Mouse (Mus musculus) layer of hippocampus, adult 11-12 months (tissue): ENCODE data around the gene Pde4a.

ENCODE experiments used
- DNase-seq: peaks from one replicate; pipeline ENCODE4 v3.0.0; 2022; ENCODE audit warnings: low spot score

Gene Pde4a

GRCm38 (mm10) chr9:21165041-21165951, at the start of gene Pde4a:
Gene Pde4a, plus strand, starts transcription at chr9:21165714.
- peak; percentile 80 for DNase-seq

GRCm38 (mm10) chr9:21117073-21117472, 48.4 kb upstream of the Pde4a start:
- no peak for DNase-seq

- no peak for DNase-seq
Observed at GRCm38 (mm10) chr9:21121483-21121882, 44.0 kb upstream of the Pde4a start.

- DNase-seq, result no peak
Observed at GRCm38 (mm10) chr9:21124837-21125236, 40.7 kb upstream of the Pde4a start.

GRCm38 (mm10) chr9:21125502-21126258, 39.8 kb upstream of the Pde4a start:
- DNase-seq, result no peak

- no peak for DNase-seq
Observed at GRCm38 (mm10) chr9:21126259-21126627, 39.3 kb upstream of the Pde4a start.

- peak; percentile 96 for DNase-seq
Observed at GRCm38 (mm10) chr9:21131059-21131956, 34.2 kb upstream of the Pde4a start, which contains the start of gene Tyk2. Gene Tyk2, minus strand, starts transcription at chr9:21131243.

- no peak for DNase-seq
Observed at GRCm38 (mm10) chr9:21132102-21132775, 33.3 kb upstream of the Pde4a start.

GRCm38 (mm10) chr9:21133064-21133707, 32.3 kb upstream of the Pde4a start:
- DNase-seq, result no peak

- DNase-seq, result no peak
Observed at GRCm38 (mm10) chr9:21134595-21135328, 30.8 kb upstream of the Pde4a start.

- DNase-seq, result no peak
Observed at GRCm38 (mm10) chr9:21135329-21135890, 30.1 kb upstream of the Pde4a start.

- no peak for DNase-seq
Observed at GRCm38 (mm10) chr9:21135941-21136381, 29.6 kb upstream of the Pde4a start.

GRCm38 (mm10) chr9:21136401-21136800, 29.1 kb upstream of the Pde4a start:
- DNase-seq, result no peak

- peak; percentile 70 for DNase-seq
Observed at GRCm38 (mm10) chr9:21137229-21137628, 28.3 kb upstream of the Pde4a start.

- no peak for DNase-seq
Observed at GRCm38 (mm10) chr9:21138386-21138785, 27.1 kb upstream of the Pde4a start.

- DNase-seq, result no peak
Observed at GRCm38 (mm10) chr9:21141922-21142321, 23.6 kb upstream of the Pde4a start.

GRCm38 (mm10) chr9:21144361-21144760, 21.2 kb upstream of the Pde4a start:
- DNase-seq, result no peak

GRCm38 (mm10) chr9:21145431-21145830, 20.1 kb upstream of the Pde4a start:
- no peak for DNase-seq

GRCm38 (mm10) chr9:21146722-21147121, 18.8 kb upstream of the Pde4a start:
- no peak for DNase-seq

- DNase-seq, result no peak
Observed at GRCm38 (mm10) chr9:21148427-21148826, 17.1 kb upstream of the Pde4a start.
